Mouse (Mus musculus): ENCODE measurements around the gene Gna15. TPM values are rescaled to one million over a fixed set of nuclear protein-coding genes. Genes with fewer than 3 reads are reported as not detected.

The Gna15 gene
- polyA plus RNA-seq, 1 experiment: 11.2 TPM

- Histone ChIP-seq H3K9ac (ENCODE audit: low read depth, poor library complexity, severe bottlenecking) (no peak overlapping the region), H3K36me3 (ENCODE audit: control insufficient read depth, insufficient read depth, low read length, poor library complexity, severe bottlenecking) (no peaks in the 10 kb centered on the region), H3K9me3 (replicated peaks; ENCODE audit: control insufficient read depth, insufficient read depth, low read length, poor library complexity, severe bottlenecking) (no peaks in the 10 kb centered on the region), H3K27me3 (ENCODE audit: control insufficient read depth, insufficient read depth, low read length, poor library complexity, severe bottlenecking) (no peaks in the 10 kb centered on the region), H3K27ac (ENCODE audit: insufficient read depth, low read length) (no peak overlapping the region), H3K4me1 (ENCODE audit: control insufficient read depth, insufficient read depth, low read length) (peaks cover 2% of the 10 kb centered on the region), H3K4me3 (ENCODE audit: low read depth, low read length) (no peak overlapping the region)
- peak; percentile 17 for TF ChIP-seq CTCF (IDR thresholded peaks at IDR 0.05; ENCODE audit: low read depth, low read length)
- no peak for TF ChIP-seq POLR2A (IDR thresholded peaks at IDR 0.05; ENCODE audit: insufficient read depth, low read length)
Observed at GRCm38 (mm10) chr10:81513798-81514197, 10.2 kb downstream of the Gna15 start.

GRCm38 (mm10) chr10:81510246-81510810 lies 13.7 kb downstream of the Gna15 start:
- peaks cover 3% of the 10 kb centered on the region for H3K4me1 ChIP-seq (ENCODE audit: control insufficient read depth, insufficient read depth, low read length)
- no peaks in the 10 kb centered on the region for H3K27me3 ChIP-seq (ENCODE audit: control insufficient read depth, insufficient read depth, low read length, poor library complexity, severe bottlenecking)
- no peak overlapping the region for H3K27ac ChIP-seq (ENCODE audit: insufficient read depth, low read length)
- no peaks in the 10 kb centered on the region for H3K9me3 ChIP-seq (replicated peaks; ENCODE audit: control insufficient read depth, insufficient read depth, low read length, poor library complexity, severe bottlenecking)
- no peak overlapping the region for H3K9ac ChIP-seq (ENCODE audit: low read depth, poor library complexity, severe bottlenecking)
- TF ChIP-seq POLR2A (IDR thresholded peaks at IDR 0.05; ENCODE audit: insufficient read depth, low read length): no peak
- no peaks in the 10 kb centered on the region; the same call in 1 of the 2 replicates for H3K36me3 ChIP-seq (ENCODE audit: control insufficient read depth, insufficient read depth, low read length, poor library complexity, severe bottlenecking)
- H3K4me3 ChIP-seq (ENCODE audit: low read depth, low read length): no peak overlapping the region

GRCm38 (mm10) chr10:81507691-81508489 lies 16.1 kb downstream of the Gna15 start:
- TF ChIP-seq EP300 (IDR thresholded peaks at IDR 0.05; ENCODE audit: insufficient read depth, low read depth, low read length) (0 out of 2 replicates have a peak, but pooled peaks have one; percentile 8), CTCF (IDR thresholded peaks at IDR 0.05; ENCODE audit: low read depth, low read length) (no peak), POLR2A (IDR thresholded peaks at IDR 0.05; ENCODE audit: insufficient read depth, low read length) (peak; percentile 78)
- Histone ChIP-seq H3K36me3 (ENCODE audit: control insufficient read depth, insufficient read depth, low read length, poor library complexity, severe bottlenecking) (no peaks in the 10 kb centered on the region; the same call in 1 of the 2 replicates), H3K9me3 (replicated peaks; ENCODE audit: control insufficient read depth, insufficient read depth, low read length, poor library complexity, severe bottlenecking) (no peaks in the 10 kb centered on the region), H3K9ac (ENCODE audit: low read depth, poor library complexity, severe bottlenecking) (peak overlapping the region; percentile 45), H3K4me3 (ENCODE audit: low read depth, low read length) (peak overlapping the region; percentile 75), H3K27me3 (ENCODE audit: control insufficient read depth, insufficient read depth, low read length, poor library complexity, severe bottlenecking) (no peaks in the 10 kb centered on the region), H3K27ac (ENCODE audit: insufficient read depth, low read length) (peak overlapping the region; percentile 89), H3K4me1 (ENCODE audit: control insufficient read depth, insufficient read depth, low read length) (peaks cover 3% of the 10 kb centered on the region)

GRCm38 (mm10) chr10:81507095-81507494 lies 16.9 kb downstream of the Gna15 start:
- H3K4me1 ChIP-seq (ENCODE audit: control insufficient read depth, insufficient read depth, low read length): peaks cover 3% of the 10 kb centered on the region
- TF ChIP-seq CTCF (IDR thresholded peaks at IDR 0.05; ENCODE audit: low read depth, low read length) (no peak), POLR2A (IDR thresholded peaks at IDR 0.05; ENCODE audit: insufficient read depth, low read length) (no peak), EP300 (IDR thresholded peaks at IDR 0.05; ENCODE audit: insufficient read depth, low read depth, low read length) (peak; percentile 50; the same call in 1 of the 2 replicates)
- peak overlapping the region; percentile 89; the same call in 1 of the 2 replicates for H3K27ac ChIP-seq (ENCODE audit: insufficient read depth, low read length)
- H3K9me3 ChIP-seq (replicated peaks; ENCODE audit: control insufficient read depth, insufficient read depth, low read length, poor library complexity, severe bottlenecking): no peaks in the 10 kb centered on the region
- H3K36me3 ChIP-seq (ENCODE audit: control insufficient read depth, insufficient read depth, low read length, poor library complexity, severe bottlenecking): no peaks in the 10 kb centered on the region; the same call in 1 of the 2 replicates
- no peaks in the 10 kb centered on the region for H3K27me3 ChIP-seq (ENCODE audit: control insufficient read depth, insufficient read depth, low read length, poor library complexity, severe bottlenecking)
- no peak overlapping the region for H3K9ac ChIP-seq (ENCODE audit: low read depth, poor library complexity, severe bottlenecking)
- peak overlapping the region; percentile 75; the same call in 1 of the 2 replicates for H3K4me3 ChIP-seq (ENCODE audit: low read depth, low read length)

GRCm38 (mm10) chr10:81505016-81505664 lies 18.9 kb downstream of the Gna15 start:
- no peak overlapping the region for H3K4me3 ChIP-seq (ENCODE audit: low read depth, low read length)
- no peak overlapping the region for H3K27ac ChIP-seq (ENCODE audit: insufficient read depth, low read length)
- no peak overlapping the region for H3K9ac ChIP-seq (ENCODE audit: low read depth, poor library complexity, severe bottlenecking)
- H3K9me3 ChIP-seq (replicated peaks; ENCODE audit: control insufficient read depth, insufficient read depth, low read length, poor library complexity, severe bottlenecking): no peaks in the 10 kb centered on the region
- H3K27me3 ChIP-seq (ENCODE audit: control insufficient read depth, insufficient read depth, low read length, poor library complexity, severe bottlenecking): no peaks in the 10 kb centered on the region
- TF ChIP-seq CTCF (IDR thresholded peaks at IDR 0.05; ENCODE audit: low read depth, low read length): no peak
- no peak for TF ChIP-seq EP300 (IDR thresholded peaks at IDR 0.05; ENCODE audit: insufficient read depth, low read depth, low read length)
- no peak for TF ChIP-seq POLR2A (IDR thresholded peaks at IDR 0.05; ENCODE audit: insufficient read depth, low read length)
- H3K36me3 ChIP-seq (ENCODE audit: control insufficient read depth, insufficient read depth, low read length, poor library complexity, severe bottlenecking): no peaks in the 10 kb centered on the region; the same call in 1 of the 2 replicates
- peaks cover 3% of the 10 kb centered on the region for H3K4me1 ChIP-seq (ENCODE audit: control insufficient read depth, insufficient read depth, low read length)

All from ES-Bruce4 (cell line).